ENCODE assay signal across 8 mouse cellular contexts in the genomic region with DNA sequence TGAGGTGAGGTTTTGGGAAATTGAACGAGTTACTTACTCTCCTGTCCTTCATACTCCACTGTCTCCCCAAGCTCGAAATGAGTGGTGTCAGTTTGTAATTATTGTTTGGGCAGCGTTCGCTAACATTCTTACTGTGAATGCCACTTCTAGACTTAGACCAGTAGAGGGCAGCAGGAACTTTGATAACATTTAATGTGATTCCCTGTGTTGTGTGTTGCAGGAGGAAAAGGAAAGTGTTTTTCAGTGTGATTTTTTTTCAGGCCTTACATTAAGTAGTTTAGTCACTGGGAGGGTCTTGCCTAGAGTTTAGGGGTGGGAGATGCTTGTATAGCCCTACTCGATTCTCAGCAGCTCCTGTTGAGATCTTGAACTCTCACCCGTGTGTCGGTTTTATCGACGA. TPM values are rescaled to one million over a fixed set of nuclear protein-coding genes. Genes with fewer than 3 reads are reported as not detected.
DNase-seq lines count a peak whose midpoint lies in the region; ATAC-seq and TF ChIP-seq lines count a peak whose summit lies in the region.

No protein-coding gene starts in this region.

- peak overlapping the region; percentile 78 for H3K4me2 ChIP-seq in myocyte (ENCODE audit: low read depth)

- H3ac ChIP-seq in myocyte (ENCODE audit: control insufficient read depth, insufficient read length): no peak overlapping the region

- H3K79me2 ChIP-seq in myocyte (ENCODE audit: control insufficient read depth, insufficient read depth): no peaks in the 10 kb centered on the region

- no peak for DNase-seq in frontal cortex, postnatal 14 days (ENCODE audit: low spot score in 2 of 2)
- peak; percentile 37 for DNase-seq in thymus, postnatal 14 days
- DNase-seq in thymus, postnatal 36 days: no peak
- peak; percentile 56 for DNase-seq in forelimb bud, embryonic 11.5 days (ENCODE audit: low read depth, low spot score)
- DNase-seq in kidney, postnatal 36 days: peak; percentile 30 to 42
- no peak for DNase-seq in adrenal gland, postnatal 4 days (ENCODE audit: low spot score in 2 of 2)

- H3K27me3 ChIP-seq in myocyte (ENCODE audit: control insufficient read depth, insufficient read depth, insufficient read length): no peaks in the 10 kb centered on the region

- H3K36me3 ChIP-seq in myocyte (ENCODE audit: control insufficient read depth, insufficient read depth): no peaks in the 10 kb centered on the region

- no peak overlapping the region for H3K4me3 ChIP-seq in myocyte

- TF ChIP-seq POLR2A in myocyte (IDR thresholded peaks at IDR 0.05; ENCODE audit: insufficient read length, low read depth): no peak

- peak; percentile 95 for ATAC-seq in frontal cortex, adult (ENCODE audit: low TSS enrichment)

TF ChIP-seq in myocyte, 11 proteins besides CTCF, POLR2A, EP300 and RAD21:
- no peak for TF ChIP-seq TCF12 (IDR thresholded peaks at IDR 0.05; ENCODE audit: insufficient read depth, poor library complexity, severe bottlenecking)
- TF ChIP-seq MYOD1 (IDR thresholded peaks at IDR 0.05; ENCODE audit: control insufficient read depth in 1 of 3, insufficient read length in 2 of 3, low read depth in 2 of 3): no peak
- TF ChIP-seq TCF3 (IDR thresholded peaks at IDR 0.05; ENCODE audit: insufficient read length, low read depth): no peak
- TF ChIP-seq MAX (IDR thresholded peaks at IDR 0.05; ENCODE audit: low read depth): no peak
- no peak for TF ChIP-seq REST (IDR thresholded peaks at IDR 0.05; ENCODE audit: insufficient read depth, insufficient read length)
- TF ChIP-seq CEBPB (IDR thresholded peaks at IDR 0.05; ENCODE audit: insufficient read depth, poor library complexity, severe bottlenecking): no peak
- TF ChIP-seq USF1 (IDR thresholded peaks at IDR 0.05; ENCODE audit: low read depth): no peak
- TF ChIP-seq E2F4 (IDR thresholded peaks at IDR 0.05; ENCODE audit: insufficient read depth): no peak
TF ChIP-seq in myocyte: peak in this region for 0.

RNA-seq across cellular contexts. Expression of gene Art4, which starts 3.5 kb away (rescaled TPM):
- not detected for polyA plus RNA-seq in myocyte (2012; fragmentation: generic; extraction: Trizol)
- total RNA-seq in adrenal gland, postnatal 4 days (2021): 10 to 100 TPM; 10.4 to 11.1 TPM

RNA-seq across cellular contexts. Expression of gene Mgp, which starts 14.6 kb away (rescaled TPM):
- polyA plus RNA-seq in myocyte (2012; fragmentation: generic; extraction: Trizol): 132 TPM
- 100 to 1,000 TPM; 174 to 199 TPM for total RNA-seq in adrenal gland, postnatal 4 days (2021)

RNA-seq across cellular contexts. Expression of gene Smco3, which starts 25.8 kb away (rescaled TPM):
- polyA plus RNA-seq in myocyte (2012; fragmentation: generic; extraction: Trizol): 0.12 TPM
- total RNA-seq in adrenal gland, postnatal 4 days (2021): 1 to 10 TPM; 1.1 to 1.3 TPM

RNA-seq across cellular contexts. Expression of gene Wbp11, which starts 33.0 kb away (rescaled TPM):
- polyA plus RNA-seq in myocyte (2012; fragmentation: generic; extraction: Trizol): 44.6 TPM
- total RNA-seq in adrenal gland, postnatal 4 days (2021): 100 to 1,000 TPM; 110 to 116 TPM

RNA-seq across cellular contexts. Expression of gene BC049715, which starts 33.6 kb away (rescaled TPM):
- 0.10 TPM for polyA plus RNA-seq in myocyte (2012; fragmentation: generic; extraction: Trizol)
- 1 to 10 TPM in 1 of 2 experiments, under 1 TPM in 1; 0.85 to 1.2 TPM for total RNA-seq in adrenal gland, postnatal 4 days (2021)

Comparison
In these comparisons a context has a peak if more than half of its experiments do, and no peak if none do; other contexts are left out.
1. DNase-seq: peak in thymus, postnatal 14 days (single experiment), forelimb bud, embryonic 11.5 days (single experiment) and kidney, postnatal 36 days (2 of 2); none in frontal cortex, postnatal 14 days (0 of 2), thymus, postnatal 36 days (0 of 2) and adrenal gland, postnatal 4 days (0 of 2).